Mouse (Mus musculus) right cerebral cortex, adult 2 months (tissue): ENCODE measurements around the gene Col5a1.

Experiments used
- DNase-seq, 2 experiments: peaks; one replicate each; pipeline ENCODE4 v3.0.0; 2021 to 2022; ENCODE audit warnings: low spot score in 2 of 2

The Col5a1 gene

GRCm38 (mm10) chr2:28036788-28037187 is 150.6 kb downstream of the Col5a1 start:
- DNase-seq = no peak

GRCm38 (mm10) chr2:28037505-28038390 is 151.5 kb downstream of the Col5a1 start:
- DNase-seq = no peak

- DNase-seq = peak; percentile 39 to 54
Observed at GRCm38 (mm10) chr2:28038391-28039096, 152.3 kb downstream of the Col5a1 start.

- no peak for DNase-seq
Observed at GRCm38 (mm10) chr2:28039647-28040325, 153.6 kb downstream of the Col5a1 start.

- DNase-seq = no peak
Observed at GRCm38 (mm10) chr2:28040466-28040865, 154.2 kb downstream of the Col5a1 start.

- DNase-seq = no peak
Observed at GRCm38 (mm10) chr2:28044920-28045598, 158.8 kb downstream of the Col5a1 start.

- DNase-seq = no peak
Observed at GRCm38 (mm10) chr2:28046311-28046710, 160.1 kb downstream of the Col5a1 start.

GRCm38 (mm10) chr2:28047092-28047491 is 160.9 kb downstream of the Col5a1 start:
- no peak for DNase-seq

GRCm38 (mm10) chr2:28059922-28060321 is 173.7 kb downstream of the Col5a1 start:
- no peak for DNase-seq

GRCm38 (mm10) chr2:28063711-28064338 is 177.6 kb downstream of the Col5a1 start:
- DNase-seq = no peak

GRCm38 (mm10) chr2:28064339-28065080 is 178.3 kb downstream of the Col5a1 start:
- no peak for DNase-seq

- DNase-seq = no peak
Observed at GRCm38 (mm10) chr2:28065081-28065651, 178.9 kb downstream of the Col5a1 start.

- no peak for DNase-seq
Observed at GRCm38 (mm10) chr2:28066686-28067085, 180.5 kb downstream of the Col5a1 start.

GRCm38 (mm10) chr2:28067175-28067574 is 180.9 kb downstream of the Col5a1 start:
- peak; percentile 69 to 74 for DNase-seq

GRCm38 (mm10) chr2:28067821-28068536 is 181.8 kb downstream of the Col5a1 start:
- no peak for DNase-seq

- peak; percentile 94 to 97 for DNase-seq
Observed at GRCm38 (mm10) chr2:28068537-28068878, 182.3 kb downstream of the Col5a1 start.

GRCm38 (mm10) chr2:28075616-28076187 is 189.5 kb downstream of the Col5a1 start:
- DNase-seq = no peak

GRCm38 (mm10) chr2:28084768-28085167 is 198.5 kb downstream of the Col5a1 start, which contains the start of gene Fcnb:
Fcnb (minus strand) TSS chr2:28084885.
- no peak for DNase-seq

GRCm38 (mm10) chr2:28086112-28086511 is 199.9 kb downstream of the Col5a1 start:
- DNase-seq = no peak
